Mouse (Mus musculus): ENCODE measurements around the gene Sox5. TPM values are rescaled to one million over a fixed set of nuclear protein-coding genes. Genes with fewer than 3 reads are reported as not detected.

Sox5 gene
- polyA plus RNA-seq, 1 experiment from 2014 or later: 34.6 TPM

DNA sequence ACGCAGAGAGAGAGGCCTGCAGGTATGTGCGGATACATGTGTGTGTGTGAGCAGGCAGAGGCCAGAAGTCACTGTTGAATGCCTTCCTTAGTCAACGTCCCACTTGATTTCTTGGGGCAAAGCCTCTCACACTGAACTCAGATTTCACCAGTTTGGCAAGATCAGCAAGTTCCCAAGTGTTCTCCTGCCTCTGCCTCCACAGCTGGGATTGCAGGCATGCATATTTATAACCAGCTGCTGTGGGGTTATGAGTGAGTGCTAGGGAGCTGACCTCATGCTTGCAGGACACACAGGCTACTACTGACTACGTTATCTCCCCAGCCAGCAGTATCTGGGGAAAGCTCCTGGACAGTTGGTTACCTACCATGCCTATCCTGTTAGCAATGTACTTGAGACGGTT, 139.9 kb downstream of the Sox5 start:
- WGBS: 77% methylated on average over 5 of the region's 5 CpGs

GRCm38 (mm10) chr6:144640591-144640990, 141.2 kb downstream of the Sox5 start:
- Histone ChIP-seq H3K4me1 (ENCODE audit: control insufficient read depth, insufficient read depth, low read length) (no peaks in the 10 kb centered on the region), H3K27me3 (ENCODE audit: control insufficient read depth, insufficient read depth, low read length) (no peaks in the 10 kb centered on the region), H3K36me3 (ENCODE audit: control insufficient read depth, insufficient read depth, low read length) (no peaks in the 10 kb centered on the region), H3K27ac (ENCODE audit: low read depth, low read length) (no peak overlapping the region), H3K4me2 (ENCODE audit: low read depth, low read length) (no peak overlapping the region), H3K9me3 (ENCODE audit: control insufficient read depth, low read length) (no peaks in the 10 kb centered on the region), H3K9ac (replicated peaks; ENCODE audit: low read depth, low read length) (no peak overlapping the region), H3K4me3 (ENCODE audit: low read depth, low read length) (no peak overlapping the region)
- no peak for ATAC-seq (ENCODE audit: low read depth)
- 85% methylated on average over 3 of the region's 3 CpGs for WGBS

More for the DNA sequence above, 139.9 kb downstream of the Sox5 start:
- no peak overlapping the region for H3K4me3 ChIP-seq (ENCODE audit: low read depth, low read length)
- H3K9ac ChIP-seq (replicated peaks; ENCODE audit: low read depth, low read length): no peak overlapping the region
- H3K4me1 ChIP-seq (ENCODE audit: control insufficient read depth, insufficient read depth, low read length): no peaks in the 10 kb centered on the region
- no peaks in the 10 kb centered on the region for H3K27me3 ChIP-seq (ENCODE audit: control insufficient read depth, insufficient read depth, low read length)
- no peaks in the 10 kb centered on the region for H3K36me3 ChIP-seq (ENCODE audit: control insufficient read depth, insufficient read depth, low read length)
- no peak overlapping the region for H3K27ac ChIP-seq (ENCODE audit: low read depth, low read length)
- no peaks in the 10 kb centered on the region for H3K9me3 ChIP-seq (ENCODE audit: control insufficient read depth, low read length)
- ATAC-seq (ENCODE audit: low read depth): no peak
- H3K4me2 ChIP-seq (ENCODE audit: low read depth, low read length): no peak overlapping the region

- Histone ChIP-seq H3K36me3 (ENCODE audit: control insufficient read depth, insufficient read depth, low read length) (no peaks in the 10 kb centered on the region), H3K4me1 (ENCODE audit: control insufficient read depth, insufficient read depth, low read length) (no peaks in the 10 kb centered on the region), H3K9me3 (ENCODE audit: control insufficient read depth, low read length) (no peaks in the 10 kb centered on the region), H3K9ac (replicated peaks; ENCODE audit: low read depth, low read length) (no peak overlapping the region), H3K27me3 (ENCODE audit: control insufficient read depth, insufficient read depth, low read length) (no peaks in the 10 kb centered on the region), H3K4me3 (ENCODE audit: low read depth, low read length) (no peak overlapping the region), H3K4me2 (ENCODE audit: low read depth, low read length) (no peak overlapping the region), H3K27ac (ENCODE audit: low read depth, low read length) (no peak overlapping the region)
- 55% methylated on average over 5 of the region's 5 CpGs for WGBS
- no peak for ATAC-seq (ENCODE audit: low read depth)
These were observed 143.2 kb downstream of the Sox5 start for GRCm38 (mm10) chr6:144638547-144638946.

- no peaks in the 10 kb centered on the region for H3K4me1 ChIP-seq (ENCODE audit: control insufficient read depth, insufficient read depth, low read length)
- no peaks in the 10 kb centered on the region for H3K36me3 ChIP-seq (ENCODE audit: control insufficient read depth, insufficient read depth, low read length)
- no peaks in the 10 kb centered on the region for H3K27me3 ChIP-seq (ENCODE audit: control insufficient read depth, insufficient read depth, low read length)
- WGBS: 90% methylated on average over 7 of the region's 7 CpGs
- no peak overlapping the region for H3K4me3 ChIP-seq (ENCODE audit: low read depth, low read length)
- no peak for ATAC-seq (ENCODE audit: low read depth)
- H3K27ac ChIP-seq (ENCODE audit: low read depth, low read length): no peak overlapping the region
- no peak overlapping the region for H3K4me2 ChIP-seq (ENCODE audit: low read depth, low read length)
- H3K9me3 ChIP-seq (ENCODE audit: control insufficient read depth, low read length): no peaks in the 10 kb centered on the region
- H3K9ac ChIP-seq (replicated peaks; ENCODE audit: low read depth, low read length): no peak overlapping the region
These were observed 154.2 kb downstream of the Sox5 start for GRCm38 (mm10) chr6:144627539-144628115.

- no peak for ATAC-seq (ENCODE audit: low read depth)
- 44% methylated on average over 3 of the region's 3 CpGs for WGBS
- no peak overlapping the region for H3K4me3 ChIP-seq (ENCODE audit: low read depth, low read length)
- H3K9ac ChIP-seq (replicated peaks; ENCODE audit: low read depth, low read length): no peak overlapping the region
- no peaks in the 10 kb centered on the region for H3K9me3 ChIP-seq (ENCODE audit: control insufficient read depth, low read length)
- no peak overlapping the region for H3K4me2 ChIP-seq (ENCODE audit: low read depth, low read length)
- no peaks in the 10 kb centered on the region for H3K27me3 ChIP-seq (ENCODE audit: control insufficient read depth, insufficient read depth, low read length)
- H3K4me1 ChIP-seq (ENCODE audit: control insufficient read depth, insufficient read depth, low read length): no peaks in the 10 kb centered on the region
- H3K27ac ChIP-seq (ENCODE audit: low read depth, low read length): no peak overlapping the region
- no peaks in the 10 kb centered on the region for H3K36me3 ChIP-seq (ENCODE audit: control insufficient read depth, insufficient read depth, low read length)
These were observed 160.5 kb downstream of the Sox5 start for GRCm38 (mm10) chr6:144621089-144621769.

- Histone ChIP-seq H3K9me3 (ENCODE audit: control insufficient read depth, low read length) (no peaks in the 10 kb centered on the region), H3K27ac (ENCODE audit: low read depth, low read length) (no peak overlapping the region; the same call in 1 of the 2 replicates), H3K4me1 (ENCODE audit: control insufficient read depth, insufficient read depth, low read length) (peaks cover 8% of the 10 kb centered on the region), H3K27me3 (ENCODE audit: control insufficient read depth, insufficient read depth, low read length) (no peaks in the 10 kb centered on the region), H3K4me2 (ENCODE audit: low read depth, low read length) (0 out of 2 replicates have a peak overlapping the region, but pooled peaks have one; percentile 19), H3K36me3 (ENCODE audit: control insufficient read depth, insufficient read depth, low read length) (no peaks in the 10 kb centered on the region), H3K9ac (replicated peaks; ENCODE audit: low read depth, low read length) (no peak overlapping the region), H3K4me3 (ENCODE audit: low read depth, low read length) (no peak overlapping the region)
- 16% methylated on average over 4 of the region's 4 CpGs for WGBS
- peak; percentile 77 for ATAC-seq (ENCODE audit: low read depth)
These were observed 170.4 kb downstream of the Sox5 start for GRCm38 (mm10) chr6:144611383-144611791.

DNA sequence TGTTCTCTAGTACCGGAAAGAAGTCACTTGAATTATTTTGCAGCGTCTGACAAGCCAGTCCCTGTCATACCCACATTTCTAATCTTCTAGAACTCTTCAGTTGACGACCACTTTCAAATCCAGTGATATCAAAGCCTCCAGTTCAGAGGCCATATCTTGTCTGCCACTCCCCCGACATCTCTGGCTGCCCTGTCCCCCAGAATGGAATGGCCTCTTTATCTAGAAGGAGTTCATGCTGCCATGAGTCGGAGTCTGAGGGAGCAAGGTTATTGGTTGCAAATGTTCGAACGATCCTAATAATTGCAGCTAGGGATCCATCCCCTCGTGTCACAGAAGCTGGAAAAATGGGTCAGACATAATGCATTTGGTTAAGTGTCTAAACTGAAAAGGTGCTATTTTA, 170.9 kb downstream of the Sox5 start:
- no peak overlapping the region for H3K27ac ChIP-seq (ENCODE audit: low read depth, low read length)
- H3K4me3 ChIP-seq (ENCODE audit: low read depth, low read length): no peak overlapping the region
- no peaks in the 10 kb centered on the region for H3K36me3 ChIP-seq (ENCODE audit: control insufficient read depth, insufficient read depth, low read length)
- H3K9me3 ChIP-seq (ENCODE audit: control insufficient read depth, low read length): no peaks in the 10 kb centered on the region
- no peak for ATAC-seq (ENCODE audit: low read depth)
- H3K4me1 ChIP-seq (ENCODE audit: control insufficient read depth, insufficient read depth, low read length): peaks cover 8% of the 10 kb centered on the region
- no peak overlapping the region for H3K4me2 ChIP-seq (ENCODE audit: low read depth, low read length)
- WGBS: 53% methylated on average over 8 of the region's 8 CpGs
- H3K27me3 ChIP-seq (ENCODE audit: control insufficient read depth, insufficient read depth, low read length): no peaks in the 10 kb centered on the region
- H3K9ac ChIP-seq (replicated peaks; ENCODE audit: low read depth, low read length): no peak overlapping the region

DNA sequence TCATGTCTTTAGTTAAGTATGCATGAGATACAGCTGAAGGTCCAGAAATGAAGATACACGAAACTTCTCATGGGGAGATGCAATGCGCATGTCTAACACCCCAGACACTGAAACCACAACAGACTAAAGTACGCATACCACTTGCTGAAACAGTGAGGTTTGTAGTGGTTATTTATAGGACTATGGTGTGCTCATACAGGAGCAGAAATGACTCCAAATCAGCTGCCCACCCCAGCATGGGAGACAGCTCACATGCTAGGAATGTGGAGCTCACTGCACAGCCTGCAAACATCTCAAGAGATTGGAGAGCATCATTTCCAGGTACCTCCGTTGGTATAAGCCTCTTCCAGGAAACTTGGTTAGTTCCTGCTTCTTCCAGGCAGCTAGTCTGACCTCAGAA, 178.9 kb downstream of the Sox5 start:
- ATAC-seq (ENCODE audit: low read depth): no peak
- no peak overlapping the region for H3K4me3 ChIP-seq (ENCODE audit: low read depth, low read length)
- WGBS: 97% methylated on average over 4 of the region's 4 CpGs
- no peak overlapping the region for H3K27ac ChIP-seq (ENCODE audit: low read depth, low read length)
- no peaks in the 10 kb centered on the region for H3K27me3 ChIP-seq (ENCODE audit: control insufficient read depth, insufficient read depth, low read length)
- H3K4me2 ChIP-seq (ENCODE audit: low read depth, low read length): no peak overlapping the region
- no peak overlapping the region for H3K9ac ChIP-seq (replicated peaks; ENCODE audit: low read depth, low read length)
- no peaks in the 10 kb centered on the region for H3K36me3 ChIP-seq (ENCODE audit: control insufficient read depth, insufficient read depth, low read length)
- H3K9me3 ChIP-seq (ENCODE audit: control insufficient read depth, low read length): no peaks in the 10 kb centered on the region
- H3K4me1 ChIP-seq (ENCODE audit: control insufficient read depth, insufficient read depth, low read length): no peaks in the 10 kb centered on the region

- Histone ChIP-seq H3K4me1 (ENCODE audit: control insufficient read depth, insufficient read depth, low read length) (0 out of 2 replicates have a peak, but pooled peaks cover 6% of the 10 kb centered on the region), H3K27me3 (ENCODE audit: control insufficient read depth, insufficient read depth, low read length) (no peaks in the 10 kb centered on the region), H3K9ac (replicated peaks; ENCODE audit: low read depth, low read length) (no peak overlapping the region), H3K27ac (ENCODE audit: low read depth, low read length) (no peak overlapping the region), H3K9me3 (ENCODE audit: control insufficient read depth, low read length) (no peaks in the 10 kb centered on the region), H3K4me2 (ENCODE audit: low read depth, low read length) (no peak overlapping the region), H3K36me3 (ENCODE audit: control insufficient read depth, insufficient read depth, low read length) (no peaks in the 10 kb centered on the region), H3K4me3 (ENCODE audit: low read depth, low read length) (no peak overlapping the region)
- WGBS: 80% methylated on average over 5 of the region's 5 CpGs
- no peak for ATAC-seq (ENCODE audit: low read depth)
These were observed 181.4 kb downstream of the Sox5 start for GRCm38 (mm10) chr6:144600351-144600750.
